Mouse (Mus musculus) midbrain, postnatal 0 days (tissue): Measurements from ENCODE around the gene Map1lc3b. TPM values are rescaled to one million over a fixed set of nuclear protein-coding genes. Genes with fewer than 3 reads are reported as not detected.
A peak's percentile ranks its signal among the peaks of the same experiment; 100 is the strongest.

ENCODE experiments used
- ATAC-seq: fragments of 200-750 bp; cut with Nextera tagmentation; 2 replicates; pipeline ENCODE4 v1.8.0; 2017; ENCODE audit warnings: moderate number of reproducible peaks, mild to moderate bottlenecking, moderate TSS enrichment, moderate library complexity; ENCODE audit not compliant: low FRiP score
- DNase-seq: peaks from one replicate; pipeline ENCODE4 v3.0.0-alpha.2; 2015; ENCODE audit warnings: low spot score
- H3K27ac ChIP-seq: fragments of 300-500 bp; sonication (generic); 2 replicates; pipeline ENCODE4 v1.5.1; 2014; ENCODE audit warnings: low read depth, mild to moderate bottlenecking, low read length, mixed read lengths
- H3K27me3 ChIP-seq: fragments of 300-500 bp; sonication (generic); 2 replicates; pipeline ENCODE4 v1.6.1; 2014; ENCODE audit warnings: low read length, control low read depth, mixed read lengths; ENCODE audit not compliant: insufficient read depth
- H3K36me3 ChIP-seq: fragments of 300-500 bp; sonication (generic); 2 replicates; pipeline ENCODE4 v1.6.1; 2014; ENCODE audit warnings: low read length, control low read depth, mixed read lengths; ENCODE audit not compliant: insufficient read depth
- H3K4me1 ChIP-seq: fragments of 300-500 bp; sonication (generic); 2 replicates; pipeline ENCODE4 v1.6.1; 2014; ENCODE audit warnings: mild to moderate bottlenecking, control low read depth, antibody characterized with exemption, low read length, mixed read lengths; ENCODE audit not compliant: insufficient read depth
- H3K4me2 ChIP-seq: fragments of 300-500 bp; sonication (generic); 2 replicates; pipeline ENCODE4 v1.6.1; 2014; ENCODE audit warnings: low read depth, mild to moderate bottlenecking, low read length, mixed read lengths; ENCODE audit not compliant: poor library complexity, severe bottlenecking
- H3K4me3 ChIP-seq: fragments of 300-500 bp; sonication (generic); 2 replicates; pipeline ENCODE4 v1.5.1; 2014; ENCODE audit warnings: low read depth, mild to moderate bottlenecking, low read length, moderate library complexity
- H3K9ac ChIP-seq: fragments of 300-500 bp; sonication (generic); replicated peaks from 2 replicates; pipeline ENCODE4 v1.6.1; 2014; ENCODE audit warnings: mild to moderate bottlenecking, low read length, moderate library complexity, mixed read lengths; ENCODE audit not compliant: poor library complexity, severe bottlenecking
- H3K9me3 ChIP-seq: fragments of 300-500 bp; sonication (generic); 2 replicates; pipeline ENCODE4 v1.6.1; 2016; ENCODE audit warnings: low read length, control low read depth
- CTCF ChIP-seq: IDR thresholded peaks from 2 replicates; pipeline ENCODE4 v1.5.1; 2016; ENCODE audit warnings: antibody characterized with exemption, mild to moderate bottlenecking
- WGBS: fragments of 180-500 bp; shearing (Covaris S2); extraction: QIAGEN DNeasy Blood & Tissue Kit; methylation state at CpG from one replicate; pipeline ENCODE4 v1.1.7; 2014; 5-methylcytosine and 5-hydroxymethylcytosine counted together
- polyA plus RNA-seq: library from polyadenylated mRNA; unstranded; fragments of >200 nt; fragmentation: Nextera tagmentation; extraction: Ambion mirVana; gene quantifications from 2 replicates; pipeline ENCODE4 v1.2.1, GENCODE M21; 2015
- total RNA-seq: library from RNA; depleted of rRNA; stranded (reverse); fragments of >200 nt; gene quantifications from 2 replicates; pipeline ENCODE4 v1.2.3, GENCODE M21; 2014; rRNA removed

Gene Map1lc3b
- total and polyA plus RNA-seq, 2 experiments from 2014 or later, result 264 to 343 TPM

DNA sequence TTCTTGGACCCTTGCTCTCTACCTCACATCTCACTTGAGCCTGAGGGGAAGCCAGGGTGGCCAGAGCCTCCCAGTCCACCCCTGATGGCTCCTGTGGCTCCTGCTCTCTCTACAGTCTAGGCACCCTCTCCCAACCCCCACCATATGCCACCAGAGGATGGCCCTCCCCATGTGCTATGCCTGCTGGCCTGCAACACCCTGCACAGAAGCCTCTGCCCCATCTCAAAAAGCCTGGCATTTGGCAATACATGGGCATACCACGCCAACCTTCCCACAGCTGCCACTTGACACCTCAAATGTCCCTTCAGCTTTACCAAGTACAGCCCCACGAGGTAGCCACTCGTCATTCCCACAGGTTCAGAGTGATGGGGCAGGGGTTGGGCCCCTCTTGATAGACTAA lies 52.6 kb downstream of the Map1lc3b start:
- Histone ChIP-seq H3K36me3 (no peaks in the 10 kb centered on the region), H3K27ac (peak overlapping the region; percentile 43; the same call in 1 of the 2 replicates), H3K4me3 (no peak overlapping the region), H3K9me3 (no peaks in the 10 kb centered on the region), H3K4me1 (peaks cover 18% of the 10 kb centered on the region), H3K27me3 (no peaks in the 10 kb centered on the region), H3K4me2 (no peak overlapping the region), H3K9ac (0 out of 2 replicates have a peak overlapping the region, but pooled peaks have one; percentile 33)
- DNase-seq (no peak), ATAC-seq (no peak)
- 86% methylated on average over 3 of the region's 3 CpGs for WGBS
- TF ChIP-seq CTCF, result no peak

DNA sequence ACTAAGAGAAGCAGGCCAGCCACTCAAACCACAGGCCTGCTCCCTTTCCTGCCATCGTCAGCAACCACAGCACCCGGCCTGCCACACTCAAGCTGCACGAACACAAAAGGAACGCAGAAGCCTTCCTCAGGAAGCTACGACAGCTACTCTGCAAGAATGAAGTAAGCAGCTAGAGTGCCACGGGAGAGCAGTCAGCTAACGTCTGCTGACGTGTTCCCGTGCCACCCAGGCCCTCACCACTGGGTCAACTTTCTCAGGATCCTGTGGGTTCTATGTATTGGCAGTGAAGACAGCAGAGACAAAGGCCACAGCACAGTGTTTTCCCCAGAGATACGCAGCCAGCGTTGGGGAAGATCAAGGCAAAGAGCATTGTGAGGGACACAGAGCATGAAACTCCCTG lies 53.2 kb downstream of the Map1lc3b start:
- ATAC-seq, result no peak
- H3K4me2 ChIP-seq, result no peak overlapping the region
- no peak overlapping the region for H3K4me3 ChIP-seq
- H3K9ac ChIP-seq, result no peak overlapping the region
- H3K27me3 ChIP-seq, result no peaks in the 10 kb centered on the region
- H3K27ac ChIP-seq, result peak overlapping the region; percentile 14; the same call in 1 of the 2 replicates
- no peak for DNase-seq
- WGBS, result 50% methylated on average over 11 of the region's 11 CpGs
- no peak for TF ChIP-seq CTCF
- H3K36me3 ChIP-seq, result no peaks in the 10 kb centered on the region
- no peaks in the 10 kb centered on the region for H3K9me3 ChIP-seq
- H3K4me1 ChIP-seq, result peaks cover 23% of the 10 kb centered on the region

DNA sequence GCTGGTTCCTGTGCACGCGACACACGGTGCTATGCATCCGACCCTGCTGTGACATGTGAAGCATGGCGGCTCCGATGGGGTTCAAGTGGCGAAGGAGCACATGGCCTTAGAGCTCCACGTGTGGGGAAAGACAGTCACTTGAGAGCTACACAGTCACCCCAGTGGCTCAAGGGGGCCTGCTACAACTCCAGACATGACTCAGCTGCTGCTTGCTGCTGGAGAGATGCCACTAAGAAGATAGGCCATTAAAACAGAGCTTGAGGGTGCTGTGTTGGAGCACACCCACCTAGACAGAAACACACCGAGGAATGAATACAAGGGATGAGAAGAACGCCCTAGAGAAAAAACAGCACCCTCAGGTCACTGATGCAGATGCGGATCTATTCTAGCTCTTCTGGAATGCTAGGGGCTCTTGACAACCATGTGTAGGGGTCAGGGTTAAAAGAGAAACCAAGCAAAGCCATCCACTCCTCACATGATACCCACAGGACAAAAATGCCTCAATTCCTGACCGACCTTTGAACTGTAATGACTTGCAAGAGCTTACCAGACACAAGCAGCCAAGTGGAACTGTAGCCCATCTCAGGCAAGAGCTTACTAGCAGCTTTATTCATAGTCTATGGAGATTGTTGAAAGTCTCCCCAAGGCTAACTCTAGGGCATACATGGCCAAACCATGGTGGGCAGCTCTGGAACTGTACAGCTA lies 57.5 kb downstream of the Map1lc3b start:
- Histone ChIP-seq H3K27ac (no peak overlapping the region), H3K36me3 (no peaks in the 10 kb centered on the region), H3K9ac (no peak overlapping the region), H3K9me3 (no peaks in the 10 kb centered on the region), H3K4me1 (peaks cover 42% of the 10 kb centered on the region), H3K27me3 (no peaks in the 10 kb centered on the region), H3K4me3 (no peak overlapping the region), H3K4me2 (peak overlapping the region; percentile 99)
- no peak for TF ChIP-seq CTCF
- no peak for DNase-seq
- 74% methylated on average over 12 of the region's 12 CpGs for WGBS
- ATAC-seq, result no peak

Other genes with a start within 250 kb of the Map1lc3b start
- gene 1700018B08Rik, start 46.0 kb upstream of the Map1lc3b start, total RNA-seq, result not detected in 2 replicates
- gene 1700018B08Rik, start 46.0 kb upstream of the Map1lc3b start, polyA plus RNA-seq, result not detected in 2 replicates
- gene Fbxo31, start 11.6 kb upstream of the Map1lc3b start, total RNA-seq, result 62.1 and 68.9 TPM in 2 replicates
- 36.3 and 37.3 TPM in 2 replicates for gene Fbxo31, start 11.6 kb upstream of the Map1lc3b start, polyA plus RNA-seq
- 66.5 and 68.5 TPM in 2 replicates for gene Zcchc14, start 62.5 kb downstream of the Map1lc3b start, total RNA-seq
- 11.5 and 16.9 TPM in 2 replicates for gene Zcchc14, start 62.5 kb downstream of the Map1lc3b start, polyA plus RNA-seq
- gene Jph3, start 139.3 kb downstream of the Map1lc3b start, total RNA-seq, result 63.2 and 70.2 TPM in 2 replicates
- gene Jph3, start 139.3 kb downstream of the Map1lc3b start, polyA plus RNA-seq, result 109 and 110 TPM in 2 replicates
- gene Klhdc4, start 239.2 kb downstream of the Map1lc3b start, total RNA-seq, result 30.7 and 44.8 TPM in 2 replicates
- gene Klhdc4, start 239.2 kb downstream of the Map1lc3b start, polyA plus RNA-seq, result 38.3 and 41.0 TPM in 2 replicates